ENCODE assay signal across 7 mouse cellular contexts in genomic region chr9:60457359-60458210, GRCm38 (mm10).
DNase-seq lines count a peak whose midpoint lies in the region; ATAC-seq and TF ChIP-seq lines count a peak whose summit lies in the region.

No protein-coding gene starts in this region.

- no peak overlapping the region for H3K4me3 ChIP-seq in intestine, postnatal 0 days (ENCODE audit: low read depth, low read length)

- TF ChIP-seq CTCF in intestine, postnatal 0 days (IDR thresholded peaks at IDR 0.05; ENCODE audit: low read depth), result no peak

- H3K36me3 ChIP-seq in intestine, postnatal 0 days (ENCODE audit: control insufficient read depth, insufficient read depth), result no peaks in the 10 kb centered on the region; the same call in 1 of the 2 replicates

- DNase-seq in cerebellum, adult 9-10 months, result peak; percentile 8
- peak; percentile 10 to 16 for DNase-seq in cerebellum, postnatal 36 days
- DNase-seq in gastrocnemius, postnatal 36 days, result peak; percentile 20 to 42
- peak; percentile 28 for DNase-seq in retina, adult 2 months (ENCODE audit: low read depth, low spot score)
- DNase-seq in urinary bladder, postnatal 10 days (ENCODE audit: low spot score), result no peak
- DNase-seq in adrenal gland, postnatal 25 days, result no peak

- 0 out of 2 replicates have a peak overlapping the region, but pooled peaks have one; percentile 9 for H3K4me2 ChIP-seq in intestine, postnatal 0 days (replicated peaks; ENCODE audit: low read depth)

- no peak overlapping the region for H3K27ac ChIP-seq in intestine, postnatal 0 days (ENCODE audit: low read depth, low read length)

- H3K9me3 ChIP-seq in intestine, postnatal 0 days (ENCODE audit: control insufficient read depth), result no peaks in the 10 kb centered on the region

- ATAC-seq in intestine, postnatal 0 days, result no peak

- WGBS in intestine, postnatal 0 days, result 66% methylated on average over 18 of the region's 18 CpGs

- H3K4me1 ChIP-seq in intestine, postnatal 0 days (replicated peaks; ENCODE audit: control insufficient read depth, insufficient read depth, low read length), result no peaks in the 10 kb centered on the region

- no peak overlapping the region for H3K9ac ChIP-seq in intestine, postnatal 0 days (ENCODE audit: low read depth, low read length)

- no peaks in the 10 kb centered on the region for H3K27me3 ChIP-seq in intestine, postnatal 0 days (replicated peaks; ENCODE audit: control insufficient read depth, insufficient read depth, low read length)

- intact Hi-C loops in gastrocnemius, postnatal 36 days (cut with DNase I), result no loop called here

Comparison
In these comparisons a context has a peak if more than half of its experiments do, and no peak if none do; other contexts are left out.
1. DNase-seq: peak in cerebellum, adult 9-10 months (single experiment), cerebellum, postnatal 36 days (2 of 2), gastrocnemius, postnatal 36 days (2 of 2) and retina, adult 2 months (single experiment); none in urinary bladder, postnatal 10 days (single experiment) and adrenal gland, postnatal 25 days (single experiment).